Mouse (Mus musculus) testis, postnatal 10 days (tissue): Measurements from ENCODE around the gene Maats1.

Experiments used
- DNase-seq: peaks from one replicate; pipeline ENCODE4 v3.0.0; 2021; ENCODE audit warnings: low spot score

The Maats1 gene

DNA sequence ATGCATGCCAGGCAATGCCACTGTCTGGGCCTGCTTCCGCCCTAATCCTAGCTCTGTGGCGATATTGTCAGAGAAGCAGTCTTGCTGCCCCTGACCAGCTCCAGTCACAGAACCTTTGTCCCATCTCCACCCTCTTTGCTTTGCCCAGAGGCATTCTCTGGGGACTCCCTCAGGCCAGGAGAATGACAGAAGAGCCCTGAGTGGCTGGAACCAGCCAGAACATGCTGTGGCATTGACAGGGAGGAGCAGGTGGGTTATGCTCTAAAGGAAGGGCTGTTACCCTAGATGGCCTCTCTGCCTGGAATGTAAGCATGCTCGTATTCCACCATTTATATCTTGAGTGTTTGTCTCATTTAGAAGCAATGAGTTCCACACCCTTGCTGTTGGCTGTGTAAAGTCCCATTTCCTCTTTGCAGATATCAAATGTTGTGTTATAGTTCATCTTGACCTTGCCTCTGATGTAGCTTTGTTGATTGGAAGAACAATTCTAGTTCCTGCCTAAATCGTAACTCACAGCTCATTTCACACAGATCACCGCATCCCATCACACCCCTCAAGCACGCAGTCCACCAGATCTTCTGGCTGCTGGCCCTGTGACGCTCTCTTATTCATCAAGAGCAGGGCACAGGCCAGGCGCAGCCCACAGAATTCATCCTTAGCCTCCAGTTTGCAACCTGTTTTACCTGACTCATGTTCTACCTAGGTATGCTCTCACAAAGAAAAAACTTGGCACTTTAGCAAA lies 28.9 kb upstream of the Maats1 start:
- no peak for DNase-seq

DNA sequence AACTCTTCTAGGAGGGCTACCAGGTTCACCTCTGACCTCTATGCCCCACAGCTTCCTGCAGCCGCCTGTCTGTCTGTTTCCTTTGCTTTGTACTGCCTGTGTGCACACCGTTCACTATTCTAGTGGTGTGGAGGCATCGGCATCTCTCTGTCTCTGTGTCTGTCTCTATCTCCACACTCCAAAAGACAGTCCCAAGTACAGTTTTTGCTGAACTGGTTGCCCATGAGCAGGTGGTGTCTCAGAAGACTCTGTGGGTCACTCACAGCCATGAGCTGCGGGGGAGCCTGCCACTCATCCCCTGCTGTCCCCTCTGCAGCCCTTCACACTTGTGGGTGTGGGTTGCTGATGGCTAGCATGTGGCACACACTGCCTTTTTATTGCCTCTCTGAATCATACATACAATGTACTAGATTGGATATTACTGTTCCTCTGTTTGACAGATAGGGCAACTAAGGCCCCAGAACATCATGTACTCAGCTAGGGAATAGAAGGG lies 28.1 kb upstream of the Maats1 start:
- no peak for DNase-seq

DNA sequence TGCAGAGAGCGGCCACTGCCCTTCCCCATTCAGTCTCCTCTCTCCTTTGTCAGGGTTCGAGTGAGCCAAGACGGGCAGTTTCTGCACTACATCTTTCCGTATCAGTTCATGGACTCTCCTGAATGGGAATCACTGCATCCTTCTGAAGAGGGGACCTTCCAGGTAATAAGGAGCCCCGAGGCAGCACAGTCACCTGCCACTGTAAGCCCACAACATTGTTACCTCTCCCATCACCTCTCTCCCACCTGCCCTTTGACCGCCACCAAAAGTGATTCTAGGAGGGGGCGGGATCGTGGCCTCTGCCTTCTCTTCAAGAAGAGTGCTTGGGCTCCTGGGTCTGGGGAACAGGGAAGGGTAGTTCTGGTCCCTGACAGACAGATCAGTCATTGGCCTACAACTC lies 27.5 kb upstream of the Maats1 start:
- DNase-seq, result no peak

DNA sequence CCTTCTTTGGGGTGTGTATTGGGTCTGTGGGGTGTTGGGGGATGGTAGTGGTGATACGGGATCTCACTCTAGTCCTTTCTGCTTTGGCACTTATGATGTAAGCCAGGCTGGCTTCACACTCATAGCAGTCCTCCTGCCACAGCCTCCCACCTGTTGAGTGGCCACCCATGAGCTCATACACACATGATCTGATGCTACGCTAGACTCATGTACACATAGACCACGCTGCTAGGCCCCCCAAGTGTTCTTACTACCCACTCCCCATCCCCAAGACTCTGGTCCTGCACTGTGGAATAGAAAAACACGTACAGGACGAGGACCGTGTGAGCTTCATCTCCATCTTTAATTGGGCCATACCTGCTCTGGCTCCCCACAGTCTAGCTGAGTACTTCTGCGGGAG lies 27.1 kb upstream of the Maats1 start:
- no peak for DNase-seq

DNA sequence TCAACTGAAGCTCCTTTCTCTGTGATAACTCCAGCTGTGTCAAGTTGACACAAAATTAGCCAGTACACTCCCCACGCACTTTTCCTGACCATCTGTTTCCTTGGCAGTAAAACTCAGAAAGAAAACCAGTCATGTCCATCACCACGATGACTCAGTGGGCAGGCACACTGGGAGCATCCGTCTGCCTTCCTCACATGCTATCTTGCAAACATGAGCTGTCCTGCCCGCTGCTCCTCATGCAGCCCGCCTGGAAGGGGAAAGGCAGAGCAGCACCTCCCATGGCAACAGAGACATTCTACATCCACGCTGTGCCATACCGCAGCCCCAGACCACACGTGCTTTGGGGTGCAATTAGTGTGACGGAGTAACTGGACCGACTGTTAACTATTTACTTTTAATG lies 26.4 kb upstream of the Maats1 start:
- DNase-seq, result no peak

DNA sequence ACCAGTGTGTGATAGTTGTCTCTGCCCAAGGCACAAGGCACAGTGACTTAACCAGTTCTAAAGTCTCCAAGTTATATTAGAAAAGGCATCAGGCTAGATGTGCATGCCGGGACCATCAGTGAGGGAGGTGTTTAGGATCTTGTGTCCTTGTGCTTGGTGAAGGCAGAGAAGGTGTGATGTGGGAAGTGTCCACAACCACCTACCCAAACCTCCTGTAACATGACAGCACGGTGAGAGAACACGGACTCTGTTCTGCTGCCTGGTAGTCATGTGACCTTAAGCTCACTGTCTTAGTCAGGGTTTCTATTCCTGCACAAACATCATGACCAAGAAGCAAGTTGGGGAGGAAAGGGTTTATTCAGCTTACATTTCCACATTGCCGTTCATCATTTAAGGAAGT lies 24.3 kb upstream of the Maats1 start:
- no peak for DNase-seq

DNA sequence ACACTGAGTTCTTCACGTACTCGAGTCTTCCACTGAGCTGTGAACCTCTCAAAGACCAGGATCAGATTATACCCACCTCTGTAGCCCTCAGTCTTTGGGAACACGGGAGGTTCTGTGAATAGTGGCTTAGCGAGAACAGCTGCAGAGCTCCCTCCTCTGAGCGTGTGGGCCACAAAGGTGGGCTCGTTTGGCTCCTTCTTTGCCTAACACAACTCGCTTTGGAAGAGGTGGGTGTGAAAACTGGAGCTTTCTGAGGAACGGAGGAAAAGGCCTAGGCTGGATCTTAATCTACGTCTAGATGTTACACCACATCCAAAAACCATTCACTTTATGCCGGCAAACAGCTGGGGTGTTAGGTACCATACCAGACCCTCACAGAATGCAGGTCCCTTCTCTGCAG lies 23.4 kb upstream of the Maats1 start:
- DNase-seq, result no peak

DNA sequence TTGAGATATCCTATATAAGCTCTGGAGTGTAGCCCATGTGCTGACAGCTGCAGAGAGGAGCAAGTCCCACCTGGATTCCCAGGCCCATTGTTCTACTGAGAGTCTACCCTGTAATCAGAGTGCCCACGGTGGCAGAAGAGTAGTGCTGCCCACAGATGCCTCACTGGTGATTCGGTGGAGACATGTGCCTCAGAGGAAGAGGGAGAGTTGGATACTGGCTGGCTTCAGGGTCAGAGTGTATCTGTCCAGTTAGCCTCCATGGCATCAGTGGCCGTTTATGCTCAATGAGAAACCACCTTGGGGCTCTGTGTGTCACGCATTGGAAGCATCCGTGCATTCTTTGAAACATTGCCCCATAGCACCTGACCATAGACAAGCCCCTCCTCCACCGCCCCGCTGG lies 21.7 kb upstream of the Maats1 start:
- DNase-seq, result no peak

DNA sequence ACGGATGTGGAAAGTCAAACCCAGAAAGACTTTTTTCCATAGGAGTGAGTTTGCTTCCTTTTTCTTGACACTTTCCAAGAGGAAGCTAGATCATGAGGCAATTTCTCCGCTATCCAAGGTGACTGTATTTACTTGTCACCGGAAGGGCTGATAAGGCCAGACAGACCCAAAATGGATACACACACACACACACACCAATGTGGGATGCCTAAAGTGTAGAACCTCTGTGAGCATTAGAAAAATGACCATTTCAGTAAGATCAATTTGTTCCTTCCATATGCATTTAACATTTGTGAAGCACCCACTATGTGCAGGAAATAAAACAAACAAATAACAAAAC lies 21.3 kb upstream of the Maats1 start:
- DNase-seq, result no peak

DNA sequence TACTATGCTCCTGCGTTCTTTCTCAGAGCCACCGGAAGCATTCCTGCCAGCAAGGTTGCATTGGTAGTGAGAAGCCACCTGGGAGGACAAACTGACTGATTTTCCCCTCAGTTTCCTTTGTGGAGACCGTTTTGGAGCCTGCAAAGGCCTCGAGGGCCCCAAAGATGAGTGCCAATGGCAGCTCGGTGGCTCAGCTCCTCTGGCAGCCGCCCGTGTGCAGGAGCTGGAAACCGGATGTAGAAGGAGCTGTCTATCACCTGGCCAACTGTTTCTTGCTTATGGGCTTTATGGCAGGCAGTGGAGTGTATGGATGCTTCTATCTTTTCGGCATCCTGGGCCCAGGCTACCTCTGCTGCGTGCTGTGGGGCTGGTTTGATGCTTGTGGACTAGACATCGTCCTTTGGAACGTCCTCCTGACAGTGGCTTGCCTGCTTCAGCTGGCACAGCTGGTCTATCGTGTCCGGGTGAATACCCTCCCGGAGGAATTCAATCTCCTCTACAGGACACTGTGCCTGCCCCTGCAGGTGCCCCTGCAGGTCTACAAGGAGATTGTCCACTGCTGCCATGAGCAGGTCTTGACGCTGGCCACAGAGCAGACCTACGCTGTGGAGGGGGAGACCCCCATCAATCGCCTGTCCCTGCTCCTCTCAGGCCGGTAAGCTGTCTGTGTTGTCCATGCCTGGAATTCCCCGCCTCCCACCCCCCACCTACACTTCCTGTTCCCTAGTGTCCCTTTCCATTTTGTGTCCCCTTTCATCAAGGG lies 20.7 kb upstream of the Maats1 start:
- no peak for DNase-seq

DNA sequence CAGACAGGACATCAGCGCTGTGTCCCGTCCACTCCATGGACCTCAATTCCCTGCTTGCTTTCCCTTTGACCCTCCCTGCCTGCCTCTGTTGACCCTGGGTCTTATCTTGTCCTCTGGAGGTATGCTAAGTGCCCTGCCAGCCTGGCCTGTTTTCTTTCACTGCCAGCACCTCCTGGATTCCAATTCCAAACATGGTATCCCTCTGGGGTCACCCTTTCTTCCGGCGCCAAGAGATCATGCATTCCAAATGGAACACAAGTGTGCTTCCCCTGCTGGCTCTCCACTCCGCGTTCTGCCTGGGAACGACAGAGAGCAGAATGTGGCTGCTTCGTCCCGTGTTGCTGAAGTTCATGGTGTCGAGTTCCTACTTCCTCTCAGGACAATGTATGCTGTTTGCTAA lies 20.0 kb upstream of the Maats1 start, which contains the start of gene Popdc2:
TSS of gene Popdc2 (plus strand) at position 277 of the 400 bp plus-strand sequence.
- no peak for DNase-seq

DNA sequence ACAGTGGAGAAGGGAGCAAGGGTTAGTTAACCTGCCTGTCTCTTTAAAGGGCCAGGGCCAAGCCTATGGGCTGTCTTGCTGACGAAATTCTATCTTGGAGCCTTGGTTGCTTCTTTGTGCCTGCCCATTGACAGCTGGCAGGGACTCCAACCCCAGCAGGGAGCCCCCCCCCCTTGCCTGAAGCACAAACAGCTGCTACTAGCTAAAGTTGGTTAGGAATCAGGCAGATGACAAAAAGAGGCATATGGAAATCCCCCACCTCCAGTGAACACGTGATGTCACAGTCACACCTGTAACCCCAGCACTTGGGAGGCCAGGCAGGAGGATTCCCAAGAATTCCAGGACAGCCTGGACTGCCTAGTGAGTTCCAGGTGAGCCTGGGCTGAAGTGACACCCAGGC lies 18.4 kb upstream of the Maats1 start:
- no peak for DNase-seq

DNA sequence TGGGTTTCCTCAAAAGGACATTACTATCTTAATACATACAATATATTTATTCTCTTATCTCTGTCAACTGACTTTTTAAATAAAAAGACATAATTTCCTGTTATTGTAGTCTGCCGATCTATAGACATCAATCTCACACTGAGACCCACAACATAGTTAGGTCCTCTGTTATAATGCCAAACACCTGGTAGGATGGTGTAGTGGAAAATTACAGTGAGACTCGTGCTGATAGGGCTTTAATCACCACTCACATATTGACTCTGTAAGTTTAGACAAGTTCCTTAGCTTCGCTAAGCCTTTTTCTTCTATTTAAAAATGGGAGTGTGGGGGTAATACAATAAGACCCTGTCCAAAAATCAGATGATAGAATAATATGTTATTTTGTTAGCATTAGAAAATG lies 17.9 kb upstream of the Maats1 start:
- DNase-seq, result no peak

DNA sequence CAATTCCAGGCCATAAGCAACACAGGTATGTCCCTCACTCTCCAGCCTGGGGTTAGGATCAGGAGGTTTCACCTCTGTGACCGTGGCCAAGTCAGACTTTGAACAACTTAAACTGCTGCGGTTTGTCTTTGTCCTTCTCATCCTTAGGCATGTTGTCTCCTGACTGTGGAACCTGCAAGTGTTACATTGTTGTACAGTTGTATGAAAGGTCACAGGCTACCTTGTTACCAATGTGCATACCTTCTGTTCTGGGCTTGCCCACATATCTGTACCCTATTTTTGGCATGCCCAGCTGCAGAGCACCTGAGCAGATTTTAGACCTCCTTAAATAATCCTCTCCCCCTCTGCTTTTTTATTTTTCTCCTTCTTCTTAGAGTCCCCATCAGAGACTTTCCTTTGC lies 17.3 kb upstream of the Maats1 start:
- no peak for DNase-seq

DNA sequence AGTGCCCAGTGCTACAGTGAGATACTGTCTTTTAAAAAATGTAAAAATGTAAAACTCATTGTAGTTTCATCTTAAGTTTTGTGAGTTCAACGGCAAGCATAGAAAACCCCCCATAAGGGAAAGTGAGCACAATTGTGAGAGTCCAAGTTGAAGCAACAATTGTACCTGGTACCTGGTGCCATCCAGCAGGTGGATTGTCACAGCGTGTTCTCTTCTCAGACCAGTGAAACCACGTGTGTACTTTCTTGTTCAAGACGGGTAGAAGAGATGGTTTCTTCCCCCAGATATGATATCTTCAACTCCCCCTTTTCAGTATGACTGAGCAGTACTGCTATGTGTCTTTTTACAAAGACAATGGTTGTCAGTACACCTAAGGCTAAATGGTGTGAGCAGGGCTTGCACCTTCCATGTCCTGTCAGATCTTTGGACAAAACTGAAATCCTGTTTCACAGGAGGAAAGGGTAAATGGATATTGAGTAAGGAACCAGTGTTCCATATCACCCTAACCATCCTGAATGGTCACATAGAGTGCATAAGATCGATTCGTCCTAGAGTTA lies 16.4 kb upstream of the Maats1 start:
- DNase-seq, result no peak

DNA sequence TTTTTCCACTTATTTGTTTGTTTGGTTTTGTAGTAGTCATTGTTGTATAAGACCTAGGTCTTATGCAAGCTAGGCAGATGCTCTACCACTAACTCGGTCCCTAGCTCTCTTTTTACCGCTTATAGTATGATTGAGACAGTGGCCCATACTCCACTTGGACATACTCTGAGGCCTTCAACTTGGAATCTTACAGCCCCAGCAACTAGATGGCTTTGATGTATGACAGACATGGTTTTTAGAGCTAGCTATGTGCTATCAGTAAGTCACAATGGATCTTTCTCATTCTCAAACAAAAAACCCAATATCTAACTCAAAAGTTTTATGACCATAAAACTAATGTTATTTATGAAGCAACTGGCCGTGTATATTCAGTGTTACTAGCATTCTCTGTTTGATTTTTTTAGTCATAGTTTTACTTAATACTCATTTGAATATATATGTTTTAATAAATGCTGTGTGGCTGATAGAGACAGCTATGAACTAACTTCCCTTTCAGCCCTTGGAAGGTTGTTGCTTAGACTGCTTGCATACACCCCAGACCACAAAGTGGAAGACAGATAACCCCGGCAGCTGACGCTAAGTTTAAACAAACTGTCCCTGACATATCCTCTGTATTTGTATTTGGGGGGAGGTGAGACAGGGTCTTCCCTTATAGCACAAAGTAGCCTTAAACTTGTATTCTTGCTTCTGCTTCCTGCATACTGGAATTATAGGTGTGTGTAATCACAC lies 12.4 kb upstream of the Maats1 start:
- DNase-seq, result no peak

DNA sequence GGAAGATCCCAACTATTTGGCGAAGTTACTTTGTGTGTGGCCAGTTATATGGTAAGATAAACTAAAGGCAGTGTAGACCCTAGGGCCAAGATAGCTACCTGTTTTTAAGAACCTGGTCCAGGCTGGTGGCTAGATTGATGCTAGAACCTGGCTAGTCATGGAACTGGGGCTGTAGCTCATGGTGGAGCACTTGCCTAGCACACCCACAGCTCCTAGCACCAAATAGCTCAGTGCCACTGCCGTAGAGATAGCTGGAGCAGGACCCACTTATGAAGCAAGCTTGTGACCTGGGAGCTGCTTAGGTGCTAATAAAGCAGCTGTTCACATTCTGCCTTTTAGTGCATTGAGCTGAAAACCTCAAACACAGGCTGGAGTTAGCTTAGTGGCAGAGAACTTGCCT lies 11.7 kb upstream of the Maats1 start:
- no peak for DNase-seq

DNA sequence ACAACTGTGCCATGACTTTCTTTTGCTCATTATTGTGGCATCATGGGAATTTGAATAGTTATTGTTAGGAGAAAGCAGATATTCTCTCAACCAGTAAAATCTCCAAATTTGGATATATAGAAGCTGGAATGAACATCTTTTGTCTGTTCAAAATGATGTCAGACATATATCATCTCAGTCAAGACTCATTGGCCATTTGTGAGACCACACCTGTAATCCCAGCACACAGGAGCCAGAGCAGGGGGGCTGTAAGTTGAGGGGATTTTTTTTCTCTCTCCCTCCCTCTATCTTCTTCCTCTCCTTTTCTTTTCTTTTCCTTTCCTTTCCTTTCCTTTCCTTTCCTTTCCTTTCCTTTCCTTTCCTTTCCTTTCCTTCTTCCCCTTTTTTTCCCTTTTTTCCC lies 10.9 kb upstream of the Maats1 start:
- DNase-seq, result no peak

DNA sequence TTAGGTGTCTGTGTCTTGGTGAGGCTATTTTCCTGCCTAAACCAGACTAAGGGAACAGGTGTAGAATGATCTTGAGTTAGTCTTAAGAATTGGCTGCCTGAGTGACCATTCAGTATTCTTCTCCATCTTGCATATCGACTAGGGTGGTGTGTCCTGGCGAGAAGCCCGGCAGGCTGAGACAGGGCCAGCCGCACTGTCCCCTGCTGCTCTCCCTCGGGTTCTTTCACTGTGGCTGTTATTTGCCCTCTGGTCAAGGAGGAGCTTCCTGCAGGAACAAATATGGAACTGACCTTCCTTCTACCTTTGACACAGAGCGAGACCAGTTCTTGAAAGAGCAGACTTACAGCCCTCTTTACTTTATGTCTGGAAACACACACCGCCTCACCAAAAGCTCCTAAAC lies 10.1 kb upstream of the Maats1 start:
- no peak for DNase-seq

DNA sequence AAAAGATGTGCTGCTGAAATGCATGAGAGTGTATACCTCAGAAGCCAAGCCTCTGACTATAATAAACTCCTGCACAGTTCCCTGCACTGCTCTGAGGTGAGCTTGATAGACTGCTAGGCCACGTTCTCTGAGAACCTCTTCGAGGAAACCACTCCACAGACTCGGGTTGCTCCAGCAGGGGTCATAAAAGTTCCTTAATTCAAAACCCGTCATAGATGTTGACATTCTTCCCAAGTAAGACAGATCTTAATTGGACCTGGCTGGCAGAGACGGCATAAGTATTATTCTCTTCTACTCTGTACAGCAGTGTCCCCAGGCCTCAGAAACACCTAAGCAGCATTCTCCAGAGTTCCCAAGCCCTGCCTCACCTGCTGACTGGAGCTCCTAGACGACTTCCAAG lies 9.0 kb upstream of the Maats1 start:
- DNase-seq, result no peak

DNA sequence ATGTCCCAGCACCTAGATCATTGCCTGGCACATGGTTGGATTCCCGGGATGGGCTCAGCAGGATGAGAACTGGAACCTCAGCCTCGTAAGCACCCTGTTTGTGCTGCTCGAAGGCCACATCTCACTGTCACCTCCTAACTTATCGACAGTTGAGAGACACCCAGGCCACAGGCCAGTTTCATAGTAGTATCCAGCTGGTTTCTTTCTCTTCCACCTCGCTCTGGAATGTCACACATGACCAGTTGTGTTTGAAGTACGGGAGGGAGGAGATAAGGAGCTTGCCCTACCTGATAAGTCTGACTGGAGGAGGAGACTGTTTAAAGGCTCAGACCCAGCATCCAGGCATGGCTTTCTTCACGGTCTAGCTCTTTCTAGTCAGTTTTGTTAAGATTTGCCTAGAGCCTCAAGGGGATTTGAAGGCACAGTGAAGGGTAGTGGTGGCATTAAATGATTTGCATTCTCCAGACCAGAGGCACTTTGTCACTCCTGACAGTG lies 8.5 kb upstream of the Maats1 start:
- no peak for DNase-seq

DNA sequence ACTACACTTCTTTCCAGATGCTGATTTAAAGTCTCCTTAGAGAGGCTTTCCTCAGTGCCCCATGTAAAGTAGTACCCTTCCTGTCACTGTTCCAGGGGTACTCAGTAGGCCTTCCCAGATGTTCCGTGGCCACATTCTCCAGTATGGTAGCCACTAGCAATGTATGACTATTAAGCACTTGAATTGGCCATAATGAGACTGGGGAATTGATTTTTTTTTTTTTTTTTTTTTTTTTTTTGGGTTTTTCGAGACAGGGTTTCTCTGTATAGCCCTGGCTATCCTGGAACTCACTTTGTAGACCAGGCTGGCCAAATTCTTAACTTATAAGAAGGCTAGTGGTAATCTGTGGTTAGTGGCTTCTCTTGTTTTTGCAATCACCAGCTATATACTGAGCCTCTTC lies 7.9 kb upstream of the Maats1 start:
- DNase-seq, result no peak
